Mouse (Mus musculus) stomach, embryonic 14.5 days (tissue): ENCODE data around the gene Rer1. TPM values are rescaled to one million over a fixed set of nuclear protein-coding genes. Genes with fewer than 3 reads are reported as not detected.
A peak's percentile ranks its signal among the peaks of the same experiment; 100 is the strongest.

Source experiments
- ATAC-seq: fragments of 200-750 bp; cut with Nextera tagmentation; 2 replicates; pipeline ENCODE4 v1.8.0; 2017; ENCODE audit warnings: low read depth, moderate TSS enrichment; ENCODE audit not compliant: insufficient number of reproducible peaks, insufficient read depth, low FRiP score
- H3K27ac ChIP-seq: fragments of 300-500 bp; sonication (generic); 2 replicates; pipeline ENCODE4 v1.5.1; 2014; ENCODE audit warnings: mild to moderate bottlenecking, low read length, moderate library complexity, mixed read lengths
- H3K27me3 ChIP-seq: fragments of 300-500 bp; sonication (generic); 2 replicates; pipeline ENCODE4 v1.6.1; 2014; ENCODE audit warnings: low read length, control low read depth, mixed read lengths; ENCODE audit not compliant: control insufficient read depth, insufficient read depth
- H3K36me3 ChIP-seq: fragments of 300-500 bp; sonication (generic); 2 replicates; pipeline ENCODE4 v1.6.1; 2014; ENCODE audit warnings: mild to moderate bottlenecking, control low read depth, low read length, moderate library complexity, mixed read lengths; ENCODE audit not compliant: control insufficient read depth, insufficient read depth
- H3K4me1 ChIP-seq: fragments of 300-500 bp; sonication (generic); 2 replicates; pipeline ENCODE4 v1.6.1; 2014; ENCODE audit warnings: low read length, control low read depth, mixed read lengths; ENCODE audit not compliant: control insufficient read depth, insufficient read depth
- H3K4me2 ChIP-seq: fragments of 300-500 bp; sonication (generic); replicated peaks from 2 replicates; pipeline ENCODE4 v1.6.1; 2014; ENCODE audit warnings: low read depth, low read length, control low read depth
- H3K4me3 ChIP-seq: fragments of 300-500 bp; sonication (generic); 2 replicates; pipeline ENCODE4 v1.5.1; 2014; ENCODE audit warnings: low read depth, low read length, control low read depth
- H3K9ac ChIP-seq: fragments of 300-500 bp; sonication (generic); replicated peaks from 2 replicates; pipeline ENCODE4 v1.6.1; 2014; ENCODE audit warnings: low read depth, mild to moderate bottlenecking, control low read depth, low read length, moderate library complexity, mixed read lengths
- H3K9me3 ChIP-seq: fragments of 300-500 bp; sonication (generic); 2 replicates; pipeline ENCODE4 v1.6.1; 2016; ENCODE audit warnings: low read depth, low read length, control low read depth; ENCODE audit not compliant: control insufficient read depth
- WGBS: fragments of 180-500 bp; shearing (Covaris S2); extraction: QIAGEN DNeasy Blood & Tissue Kit; methylation state at CpG from one replicate; pipeline ENCODE4 v1.1.7; 2014; 5-methylcytosine and 5-hydroxymethylcytosine counted together
- polyA plus RNA-seq: library from polyadenylated mRNA; unstranded; fragments of >200 nt; fragmentation: Nextera tagmentation; extraction: Ambion mirVana; gene quantifications from 2 replicates; pipeline ENCODE4 v1.2.1, GENCODE M21; 2014

The Rer1 gene
- 174 and 183 TPM in 2 replicates for polyA plus RNA-seq

DNA sequence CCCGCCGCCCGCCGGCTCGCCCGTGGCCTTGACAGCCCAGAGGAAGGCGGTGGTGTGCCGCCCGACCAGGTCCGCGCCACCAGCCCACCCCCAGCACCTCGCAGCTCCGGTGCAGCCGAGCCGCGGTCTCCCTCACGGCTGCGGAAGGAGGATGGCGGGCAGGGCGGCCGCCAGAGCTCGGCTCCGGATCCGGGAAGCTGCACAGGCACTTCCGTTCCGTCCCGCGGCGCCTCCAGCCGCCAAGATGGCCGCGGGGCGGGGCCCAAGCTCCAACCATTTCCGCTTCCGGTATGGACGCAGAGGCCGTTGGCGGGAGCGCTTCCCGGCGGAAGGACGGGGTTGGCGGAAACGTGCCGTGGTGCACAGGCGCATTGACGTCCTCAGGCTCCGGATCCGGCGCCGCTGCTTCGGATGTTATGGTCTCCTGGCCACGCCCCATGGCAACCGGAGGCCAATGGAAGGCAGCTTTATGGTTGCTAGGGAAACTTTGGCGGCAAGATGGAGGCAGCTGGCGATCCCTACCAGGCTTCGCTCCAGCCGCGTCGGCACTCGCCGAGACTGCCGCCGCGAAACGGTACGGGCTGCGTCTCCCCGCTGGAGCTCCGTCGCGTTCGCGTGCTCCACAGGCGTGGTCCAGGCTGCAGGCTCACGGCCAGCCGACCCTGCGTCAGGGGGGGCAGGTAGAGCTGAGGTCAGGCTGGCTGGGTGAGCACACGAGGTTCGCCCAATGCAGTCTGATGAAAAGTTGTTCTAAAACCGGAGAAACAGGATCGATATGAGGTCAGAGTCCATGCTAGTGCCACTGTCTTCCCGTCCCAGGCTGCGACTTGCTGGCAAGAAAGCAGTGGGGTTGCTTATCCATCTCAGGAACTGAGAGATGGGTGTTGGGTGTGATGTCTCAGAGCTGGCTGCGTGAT is at the start of gene Rer1, which contains the start of gene Morn1:
Gene Rer1, minus strand, starts transcription at position 275 of the 917 bp plus-strand sequence.
Gene Morn1, plus strand, starts transcription at position 470 of the 917 bp plus-strand sequence.
- peak within 1 kb of the TSS; percentile 90 for H3K4me3 ChIP-seq
- no peaks in the 10 kb centered on the region for H3K9me3 ChIP-seq
- H3K9ac ChIP-seq, result peak within 1 kb of the TSS; percentile 95
- H3K4me1 ChIP-seq, result peaks cover 20% of the 10 kb centered on the region
- no peaks in the 10 kb centered on the region for H3K27me3 ChIP-seq
- WGBS, result under 1% methylated on average over 80 of the region's 85 CpGs
- peaks cover 21% of the 10 kb centered on the region for H3K36me3 ChIP-seq
- peak within 1 kb of the TSS; percentile 95 for H3K27ac ChIP-seq
- ATAC-seq, result peak; percentile 97
- H3K4me2 ChIP-seq, result peak within 1 kb of the TSS; percentile 96

GRCm38 (mm10) chr4:155134686-155135172 is 48.5 kb upstream of the Rer1 start:
- H3K36me3 ChIP-seq, result no peaks in the 10 kb centered on the region
- H3K27ac ChIP-seq, result no peak overlapping the region
- no peaks in the 10 kb centered on the region for H3K27me3 ChIP-seq
- peaks cover 20% of the 10 kb centered on the region; the same call in 1 of the 2 replicates for H3K4me1 ChIP-seq
- no peaks in the 10 kb centered on the region for H3K9me3 ChIP-seq
- H3K4me2 ChIP-seq, result no peak overlapping the region
- 89% methylated on average over 7 of the region's 7 CpGs for whole genome bisulfite sequencing
- H3K4me3 ChIP-seq, result no peak overlapping the region
- no peak overlapping the region for H3K9ac ChIP-seq
- no peak for ATAC-seq

DNA sequence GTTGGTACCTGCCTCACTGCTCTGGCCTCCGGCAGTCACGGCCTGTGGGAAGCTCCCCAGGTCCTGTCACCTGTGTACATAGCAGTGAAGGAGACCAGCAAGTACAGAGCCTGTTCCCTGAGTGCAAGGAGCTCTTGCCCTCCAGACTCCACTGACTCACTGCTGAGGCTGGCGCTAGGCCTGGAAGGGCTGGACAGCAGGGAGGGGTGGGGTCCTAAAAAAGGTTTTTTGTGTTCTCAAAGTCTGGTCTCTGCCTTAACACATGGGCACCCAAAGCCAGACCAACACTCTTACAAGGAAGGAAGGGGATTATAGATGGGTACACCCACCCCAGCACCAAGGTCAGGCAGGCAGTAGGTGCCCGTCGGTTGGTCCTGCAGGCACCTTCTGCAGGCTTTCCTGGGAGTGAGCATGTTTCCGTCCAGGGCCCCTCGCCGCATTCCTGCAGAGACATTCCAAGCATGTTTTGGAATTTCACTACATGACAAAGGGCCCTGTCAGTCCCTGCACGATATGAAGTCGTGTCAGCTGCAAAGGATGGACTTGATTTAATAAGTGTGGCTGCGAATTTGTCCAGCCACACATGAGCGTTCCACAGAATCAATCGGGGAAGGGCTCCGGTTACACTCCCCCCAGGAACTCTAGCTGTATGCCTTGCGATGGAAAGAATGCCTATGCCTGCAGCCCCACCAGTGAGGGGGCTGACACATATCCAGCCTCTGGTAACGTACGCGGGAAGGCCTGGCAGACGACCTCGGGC is 47.7 kb upstream of the Rer1 start:
- 28% methylated on average over 20 of the region's 20 CpGs for WGBS
- H3K27me3 ChIP-seq, result no peaks in the 10 kb centered on the region
- H3K9me3 ChIP-seq, result no peaks in the 10 kb centered on the region
- peaks cover 20% of the 10 kb centered on the region; the same call in 1 of the 2 replicates for H3K4me1 ChIP-seq
- peak overlapping the region; percentile 72 for H3K27ac ChIP-seq
- H3K36me3 ChIP-seq, result no peaks in the 10 kb centered on the region
- H3K9ac ChIP-seq, result no peak overlapping the region; the same call in 1 of the 2 replicates
- peak; percentile 69 for ATAC-seq
- H3K4me3 ChIP-seq, result no peak overlapping the region
- no peak overlapping the region for H3K4me2 ChIP-seq

DNA sequence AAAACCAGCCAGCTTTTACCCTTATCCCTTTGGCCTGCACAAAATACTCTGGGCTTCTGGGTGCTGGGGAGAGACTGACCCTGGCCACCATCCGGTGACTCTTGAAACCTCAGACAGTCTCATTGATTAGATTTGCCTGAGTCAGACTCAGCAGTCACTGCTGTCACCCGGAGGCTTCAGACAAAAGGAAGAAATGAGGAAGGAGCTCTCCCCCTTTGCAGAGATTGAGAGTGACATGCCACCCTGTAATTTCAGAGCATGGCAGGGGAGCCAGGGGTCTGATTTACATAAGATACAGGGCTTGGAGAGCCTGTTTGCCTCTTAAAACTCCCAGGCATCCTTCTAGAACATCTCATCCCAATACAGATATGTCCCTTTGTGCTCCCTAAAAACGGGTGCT is 47.0 kb upstream of the Rer1 start:
- no peaks in the 10 kb centered on the region for H3K9me3 ChIP-seq
- H3K4me1 ChIP-seq, result peaks cover 20% of the 10 kb centered on the region; the same call in 1 of the 2 replicates
- H3K4me3 ChIP-seq, result no peak overlapping the region
- WGBS, result 39% methylated on average over 3 of the region's 3 CpGs
- ATAC-seq, result no peak
- H3K9ac ChIP-seq, result no peak overlapping the region
- no peak overlapping the region for H3K4me2 ChIP-seq
- peak overlapping the region; percentile 72; the same call in 1 of the 2 replicates for H3K27ac ChIP-seq
- no peaks in the 10 kb centered on the region for H3K36me3 ChIP-seq
- no peaks in the 10 kb centered on the region for H3K27me3 ChIP-seq

- Histone ChIP-seq H3K27ac (peak overlapping the region; percentile 23; the same call in 1 of the 2 replicates), H3K9ac (no peak overlapping the region)
Measured at GRCm38 (mm10) chr4:155130616-155131015, 44.4 kb upstream of the Rer1 start.

DNA sequence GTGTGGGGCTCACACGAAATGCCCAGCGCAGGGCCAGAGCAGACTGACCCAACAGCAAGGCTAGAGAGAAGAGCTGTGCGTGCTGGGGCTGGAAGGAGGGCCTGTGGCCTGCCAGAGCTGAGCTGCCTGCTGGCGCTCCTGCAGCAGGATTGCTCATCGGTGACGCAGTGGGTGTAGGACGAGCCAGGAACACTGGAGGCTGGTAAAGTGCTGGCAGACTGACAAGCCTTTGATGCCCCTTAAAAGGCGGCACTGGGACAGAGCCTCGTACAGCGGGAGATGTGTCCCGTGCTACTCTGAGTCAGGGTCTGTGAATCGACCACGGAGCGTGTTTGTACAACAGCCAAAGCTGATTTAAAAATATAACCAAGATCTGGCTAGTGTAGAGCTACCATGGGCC is 43.8 kb upstream of the Rer1 start:
- 77% methylated on average over 14 of the region's 14 CpGs for WGBS
- Histone ChIP-seq H3K4me2 (no peak overlapping the region), H3K27me3 (no peaks in the 10 kb centered on the region), H3K9ac (no peak overlapping the region; the same call in 1 of the 2 replicates), H3K4me1 (peaks cover 20% of the 10 kb centered on the region), H3K4me3 (no peak overlapping the region), H3K9me3 (no peaks in the 10 kb centered on the region), H3K36me3 (no peaks in the 10 kb centered on the region), H3K27ac (peak overlapping the region; percentile 23; the same call in 1 of the 2 replicates)
- ATAC-seq, result no peak

More at GRCm38 (mm10) chr4:155130616-155131015, 44.4 kb upstream of the Rer1 start:
- Histone ChIP-seq H3K4me2 (no peak overlapping the region), H3K36me3 (no peaks in the 10 kb centered on the region), H3K4me3 (no peak overlapping the region), H3K27me3 (no peaks in the 10 kb centered on the region), H3K4me1 (peaks cover 20% of the 10 kb centered on the region), H3K9me3 (no peaks in the 10 kb centered on the region)
- no peak for ATAC-seq
- WGBS, result 53% methylated on average over 7 of the region's 7 CpGs

- no peak overlapping the region for H3K4me3 ChIP-seq
- H3K27me3 ChIP-seq, result no peaks in the 10 kb centered on the region
- H3K27ac ChIP-seq, result no peak overlapping the region; the same call in 1 of the 2 replicates
- 90% methylated on average over 10 of the region's 10 CpGs for WGBS
- ATAC-seq, result no peak
- H3K4me2 ChIP-seq, result no peak overlapping the region
- H3K4me1 ChIP-seq, result peaks cover 22% of the 10 kb centered on the region
- no peaks in the 10 kb centered on the region for H3K36me3 ChIP-seq
- H3K9me3 ChIP-seq, result no peaks in the 10 kb centered on the region
- no peak overlapping the region; the same call in 1 of the 2 replicates for H3K9ac ChIP-seq
Measured at GRCm38 (mm10) chr4:155129132-155129917, 43.1 kb upstream of the Rer1 start.
